8 mouse cellular contexts compared by ENCODE assay signal in the genomic region with DNA sequence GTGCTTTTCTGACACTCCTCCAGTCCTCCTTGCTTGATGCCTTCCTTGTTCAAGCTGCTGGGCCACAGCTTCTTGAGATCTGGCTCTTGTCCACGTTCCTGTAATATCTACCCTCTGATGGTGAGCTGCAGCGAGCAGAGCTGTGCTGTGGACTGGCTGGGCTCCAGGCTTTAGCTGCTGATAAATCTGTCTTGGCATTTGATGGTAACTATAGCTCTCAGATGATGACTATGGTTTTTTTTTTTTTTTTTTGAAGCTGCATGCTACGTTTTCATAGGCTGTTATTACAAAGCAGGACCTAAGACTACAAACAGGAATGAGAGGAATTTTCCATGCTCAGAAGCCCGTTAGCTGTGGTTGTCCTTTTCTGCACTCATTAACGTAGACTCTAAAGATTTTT.
A peak's percentile ranks its signal among the peaks of the same experiment; 100 is the strongest.
DNase-seq lines count a peak whose midpoint lies in the region; ATAC-seq lines count a peak whose summit lies in the region.

No protein-coding gene starts in this region.

- no peaks in the 10 kb centered on the region for H3K9me3 ChIP-seq in embryonic facial prominence, embryonic 12.5 days
- no peaks in the 10 kb centered on the region for H3K9me3 ChIP-seq in embryonic facial prominence, embryonic 10.5 days
- no peaks in the 10 kb centered on the region for H3K9me3 ChIP-seq in midbrain, embryonic 14.5 days (ENCODE audit: control insufficient read depth, low read length)
- no peaks in the 10 kb centered on the region for H3K9me3 ChIP-seq in midbrain, embryonic 16.5 days (replicated peaks; ENCODE audit: control insufficient read depth, low read length, poor library complexity, severe bottlenecking)

- H3K9ac ChIP-seq in embryonic facial prominence, embryonic 12.5 days, result no peak overlapping the region
- no peak overlapping the region for H3K9ac ChIP-seq in midbrain, embryonic 14.5 days (replicated peaks; ENCODE audit: low read length)
- no peak overlapping the region for H3K9ac ChIP-seq in midbrain, embryonic 16.5 days (ENCODE audit: low read depth, low read length)

- no peaks in the 10 kb centered on the region for H3K27me3 ChIP-seq in embryonic facial prominence, embryonic 12.5 days
- H3K27me3 ChIP-seq in embryonic facial prominence, embryonic 10.5 days (replicated peaks; ENCODE audit: low read depth, poor library complexity, severe bottlenecking), result no peaks in the 10 kb centered on the region
- H3K27me3 ChIP-seq in midbrain, embryonic 14.5 days (ENCODE audit: control insufficient read depth, insufficient read depth, low read length), result no peaks in the 10 kb centered on the region
- H3K27me3 ChIP-seq in midbrain, embryonic 16.5 days (ENCODE audit: control insufficient read depth, insufficient read depth, low read depth, low read length), result no peaks in the 10 kb centered on the region

- no peak overlapping the region for H3K4me2 ChIP-seq in embryonic facial prominence, embryonic 12.5 days (replicated peaks)
- no peak overlapping the region for H3K4me2 ChIP-seq in midbrain, embryonic 14.5 days (ENCODE audit: low read length)
- no peak overlapping the region for H3K4me2 ChIP-seq in midbrain, embryonic 16.5 days (ENCODE audit: low read length)

- H3K4me1 ChIP-seq in embryonic facial prominence, embryonic 12.5 days, result no peaks in the 10 kb centered on the region
- H3K4me1 ChIP-seq in embryonic facial prominence, embryonic 10.5 days, result no peaks in the 10 kb centered on the region
- H3K4me1 ChIP-seq in midbrain, embryonic 14.5 days (ENCODE audit: control insufficient read depth, insufficient read depth, low read length), result no peaks in the 10 kb centered on the region
- H3K4me1 ChIP-seq in midbrain, embryonic 16.5 days (ENCODE audit: control insufficient read depth, insufficient read depth, low read length), result peaks cover 3% of the 10 kb centered on the region; the same call in 1 of the 2 replicates

- no peak overlapping the region for H3K27ac ChIP-seq in embryonic facial prominence, embryonic 12.5 days
- no peak overlapping the region for H3K27ac ChIP-seq in embryonic facial prominence, embryonic 10.5 days (replicated peaks)
- H3K27ac ChIP-seq in midbrain, embryonic 14.5 days (replicated peaks; ENCODE audit: low read depth, low read length), result no peak overlapping the region
- H3K27ac ChIP-seq in midbrain, embryonic 16.5 days (ENCODE audit: low read length), result no peak overlapping the region

- no peak for DNase-seq in embryonic facial prominence, embryonic 10.5 days (ENCODE audit: low spot score)
- DNase-seq in midbrain, embryonic 14.5 days, result peak; percentile 45
- peak; percentile 18 for DNase-seq in kidney, postnatal 14 days
- DNase-seq in ovary, postnatal 36 days (ENCODE audit: low spot score), result peak; percentile 11
- DNase-seq in urinary bladder, adult 2 months (ENCODE audit: low spot score), result no peak
- DNase-seq in thymus, postnatal 36 days, result no peak

- ATAC-seq in embryonic facial prominence, embryonic 12.5 days (ENCODE audit: insufficient number of reproducible peaks, insufficient read depth, low FRiP score, low TSS enrichment), result peak; percentile 61; the same call in 1 of the 2 replicates
- no peak for ATAC-seq in midbrain, embryonic 14.5 days (ENCODE audit: low FRiP score, low TSS enrichment)
- ATAC-seq in midbrain, embryonic 16.5 days, result no peak

- no peaks in the 10 kb centered on the region for H3K36me3 ChIP-seq in embryonic facial prominence, embryonic 12.5 days
- no peaks in the 10 kb centered on the region for H3K36me3 ChIP-seq in embryonic facial prominence, embryonic 10.5 days (replicated peaks)
- no peaks in the 10 kb centered on the region for H3K36me3 ChIP-seq in midbrain, embryonic 14.5 days (ENCODE audit: control insufficient read depth, insufficient read depth, low read length)
- H3K36me3 ChIP-seq in midbrain, embryonic 16.5 days (ENCODE audit: control insufficient read depth, insufficient read depth, low read length), result no peaks in the 10 kb centered on the region

- no peak overlapping the region for H3K4me3 ChIP-seq in embryonic facial prominence, embryonic 12.5 days
- H3K4me3 ChIP-seq in embryonic facial prominence, embryonic 10.5 days, result no peak overlapping the region
- H3K4me3 ChIP-seq in midbrain, embryonic 14.5 days (replicated peaks; ENCODE audit: low read depth, low read length), result no peak overlapping the region
- no peak overlapping the region for H3K4me3 ChIP-seq in midbrain, embryonic 16.5 days (ENCODE audit: low read depth, low read length)

- WGBS in embryonic facial prominence, embryonic 12.5 days, result 37% methylated on average over 5 of the region's 5 CpGs
- WGBS in embryonic facial prominence, embryonic 10.5 days, result 68% methylated on average over 5 of the region's 5 CpGs
- WGBS in midbrain, embryonic 14.5 days, result 68% methylated on average over 5 of the region's 5 CpGs
- 63% methylated on average over 5 of the region's 5 CpGs for WGBS in midbrain, embryonic 16.5 days

Comparison
In these comparisons a context has a peak if more than half of its experiments do, and no peak if none do; other contexts are left out.
1. DNase-seq: peak in midbrain, embryonic 14.5 days (single experiment), kidney, postnatal 14 days (single experiment) and ovary, postnatal 36 days (single experiment); none in embryonic facial prominence, embryonic 10.5 days (single experiment), urinary bladder, adult 2 months (single experiment) and thymus, postnatal 36 days (0 of 2).